Mouse (Mus musculus) adrenal gland, postnatal 25 days (tissue): ENCODE results near the gene Efemp1. TPM values are rescaled to one million over a fixed set of nuclear protein-coding genes. Genes with fewer than 3 reads are reported as not detected.
A peak's percentile ranks its signal among the peaks of the same experiment; 100 is the strongest.

Source experiments
- DNase-seq: peaks from one replicate; pipeline ENCODE4 v3.0.0; 2021; ENCODE audit warnings: mixed read lengths
- total RNA-seq: library from RNA; stranded (reverse); gene quantifications from 2 replicates; pipeline ENCODE4 v1.2.3, GENCODE M21; 2021

Gene Efemp1
- total RNA-seq, 1 experiment from 2014 or later, result 109 TPM

GRCm38 (mm10) chr11:28934449-28934848 is 81.4 kb downstream of the Efemp1 start:
- peak; percentile 2 for DNase-seq

GRCm38 (mm10) chr11:28939651-28940050 is 86.6 kb downstream of the Efemp1 start:
- no peak for DNase-seq

- DNase-seq, result no peak
Measured at GRCm38 (mm10) chr11:28951586-28952210, 98.7 kb downstream of the Efemp1 start.

GRCm38 (mm10) chr11:28954673-28955304 is 101.8 kb downstream of the Efemp1 start:
- DNase-seq, result no peak

GRCm38 (mm10) chr11:28955305-28955701 is 102.3 kb downstream of the Efemp1 start:
- DNase-seq, result no peak

DNA sequence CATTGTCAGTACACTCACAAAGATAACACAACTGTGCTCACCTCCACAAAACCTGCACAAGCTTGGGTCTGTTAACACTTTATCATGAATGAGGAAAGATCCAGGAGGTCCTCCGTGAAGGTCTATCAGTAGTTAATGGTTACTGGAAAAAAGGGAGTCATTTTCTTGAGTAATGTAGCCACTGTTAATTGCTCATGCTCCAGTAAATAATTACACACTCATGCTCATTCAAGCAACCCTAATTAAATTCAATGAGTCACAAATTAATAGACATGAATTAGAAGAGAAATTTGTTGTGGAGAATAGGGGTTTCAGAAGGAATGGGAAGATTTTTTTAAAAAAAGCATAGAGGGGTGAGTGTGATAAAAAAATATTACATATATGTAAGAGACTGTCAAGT is 108.4 kb downstream of the Efemp1 start:
- no peak for DNase-seq
